Mouse (Mus musculus) left cerebral cortex, postnatal 10 days (tissue): ENCODE measurements at regions not wholly inside any gene's neighbourhood (a gene's known extent, or its start where the extent isn't known, plus 50 kb on each side); places are given as distances from the start of the nearest gene placed in this dataset.
A peak's percentile ranks its signal among the peaks of the same experiment; 100 is the strongest.

Source experiments
- DNase-seq, 2 experiments: peaks; one replicate each; pipeline ENCODE4 v3.0.0; 2021 to 2022; ENCODE audit warnings: low spot score in 2 of 2, mixed read lengths in 1 of 2; ENCODE audit errors: extremely low spot score in 1 of 2
- intact Hi-C: fragments of 180-260 bp; cut with DNase I; formaldehyde crosslinking; loops from one replicate; pipeline ENCODE4 v1.15.1; 2025

DNA sequence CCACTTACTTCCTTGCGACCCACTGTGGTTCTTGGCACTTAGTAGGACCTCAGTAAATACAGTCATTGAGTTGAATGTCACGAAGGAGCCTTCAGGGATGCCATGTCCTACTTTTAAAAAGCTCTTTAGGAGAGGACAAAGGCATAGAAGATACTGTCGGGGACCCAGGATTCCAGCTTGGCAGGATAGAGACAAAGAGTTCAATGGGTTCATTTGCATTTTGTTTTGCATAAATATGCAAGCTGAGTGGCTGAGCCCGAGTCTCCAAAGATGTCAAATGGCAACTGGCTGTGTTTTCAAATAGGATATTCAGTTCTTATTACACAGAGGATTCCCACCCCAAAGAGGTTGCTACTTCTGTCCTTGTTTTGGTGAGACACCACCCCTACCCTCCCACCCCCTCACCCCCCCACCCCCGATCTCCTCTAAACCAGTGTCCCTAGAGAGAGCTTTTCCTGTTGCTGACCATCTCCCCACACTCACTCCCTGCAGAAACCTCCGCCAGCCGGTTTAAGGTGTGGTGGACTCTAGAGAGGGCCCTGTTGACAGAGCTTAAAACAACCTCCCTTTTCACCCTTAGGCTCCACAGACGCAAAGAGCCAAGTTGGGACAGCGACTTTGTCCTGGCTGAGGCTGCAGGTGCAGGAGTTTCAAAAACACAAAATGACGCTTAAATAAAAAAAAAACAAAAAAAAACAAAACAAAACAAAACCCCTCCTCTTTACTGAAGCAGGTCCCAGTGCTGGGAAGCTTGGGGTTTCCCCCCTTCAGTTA lies 57.9 kb downstream of the Sox9 start:
- DNase-seq = no peak

DNA sequence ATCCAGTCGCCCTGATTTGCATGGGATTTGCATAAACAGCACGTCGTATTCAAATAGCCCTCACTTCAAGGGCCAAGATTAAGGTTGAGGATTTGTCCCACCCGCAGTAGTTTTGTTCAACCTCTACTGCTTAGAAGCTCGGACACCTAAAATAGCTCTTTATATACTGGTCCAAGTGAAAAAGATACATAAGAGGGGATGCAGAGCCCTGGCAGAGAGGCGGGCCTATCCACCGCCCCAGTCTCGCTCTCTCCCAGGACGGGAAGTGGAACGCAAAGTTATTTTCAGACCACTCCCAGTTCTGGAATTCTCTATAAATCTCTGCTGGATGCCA lies 58.4 kb downstream of the Sox9 start:
- DNase-seq = no peak
- intact Hi-C loops = no loop called here

More for the DNA sequence above, 57.9 kb downstream of the Sox9 start:
- intact Hi-C loops = no loop called here

DNA sequence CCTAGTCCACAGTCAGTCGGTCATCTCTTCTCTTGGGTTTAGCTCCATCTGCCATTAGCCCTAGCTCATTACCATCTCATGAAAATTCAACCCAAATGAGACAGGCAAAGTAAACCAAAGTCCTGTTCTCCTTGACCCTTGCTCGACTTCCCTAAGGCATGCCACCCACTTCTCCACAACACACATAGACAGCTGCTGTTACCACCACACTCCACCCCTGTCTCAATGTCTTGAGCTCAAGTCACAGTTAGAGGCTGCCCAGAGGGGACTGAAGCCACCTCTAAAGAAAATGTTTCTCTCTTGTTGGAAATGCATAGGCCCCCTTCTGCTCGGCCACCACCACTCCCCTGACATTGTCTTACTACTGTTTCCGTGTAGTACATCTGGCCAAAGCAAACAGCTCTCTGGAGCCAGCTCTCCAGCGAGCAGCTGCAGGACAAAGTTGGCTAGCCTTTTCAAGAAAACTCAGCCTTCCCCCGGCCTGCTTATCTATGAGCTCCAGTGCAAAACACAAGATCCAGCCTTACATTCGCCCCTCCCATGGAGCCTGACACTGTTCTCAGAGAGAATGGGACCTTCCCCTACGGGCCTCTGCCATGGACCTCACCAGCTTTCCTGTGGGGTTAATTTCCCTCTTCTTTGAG lies 62.4 kb downstream of the Sox9 start:
- intact Hi-C loops = no loop called here
- peak in 1 of 2 experiments; percentile 41 for DNase-seq

DNA sequence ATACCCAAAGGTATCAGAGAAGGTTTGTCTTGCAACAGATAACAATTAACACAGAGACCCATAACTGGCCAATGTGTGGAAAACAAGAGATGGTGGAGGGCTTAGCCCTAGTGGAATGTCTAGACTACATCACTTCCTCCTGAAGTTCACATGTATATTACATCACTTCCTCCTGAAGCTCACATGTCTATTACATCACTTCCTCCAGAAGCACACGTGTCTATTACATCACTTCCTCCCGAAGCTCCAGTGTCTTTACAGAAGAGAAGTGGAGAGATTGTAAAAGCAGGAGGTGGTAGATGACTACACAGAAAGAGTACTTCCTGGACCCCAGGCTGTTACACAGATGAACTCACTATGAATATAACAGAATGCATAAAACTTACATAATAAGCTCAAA lies 65.1 kb downstream of the Sox9 start:
- DNase-seq = no peak
- intact Hi-C loops = no loop called here

DNA sequence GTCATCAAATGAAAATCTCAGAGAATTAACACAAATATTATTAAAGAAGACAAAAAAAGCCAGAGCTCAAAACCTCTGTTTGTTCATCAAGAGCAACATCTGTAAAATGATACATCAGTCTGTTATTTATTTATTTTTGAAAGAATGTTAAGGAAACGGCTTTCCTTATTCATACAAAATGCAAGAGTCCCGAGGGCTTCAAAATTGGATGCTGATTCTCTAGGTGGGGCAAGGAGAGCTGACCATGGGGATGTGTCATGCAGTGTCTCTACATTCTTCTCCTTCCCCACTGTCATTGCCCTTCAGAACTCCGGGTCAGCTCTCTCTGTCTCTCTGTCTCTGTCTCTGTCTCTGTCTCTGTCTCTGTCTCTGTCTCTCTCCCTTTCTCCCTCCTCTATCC lies 65.8 kb downstream of the Sox9 start:
- no peak for DNase-seq
- intact Hi-C loops = no loop called here

DNA sequence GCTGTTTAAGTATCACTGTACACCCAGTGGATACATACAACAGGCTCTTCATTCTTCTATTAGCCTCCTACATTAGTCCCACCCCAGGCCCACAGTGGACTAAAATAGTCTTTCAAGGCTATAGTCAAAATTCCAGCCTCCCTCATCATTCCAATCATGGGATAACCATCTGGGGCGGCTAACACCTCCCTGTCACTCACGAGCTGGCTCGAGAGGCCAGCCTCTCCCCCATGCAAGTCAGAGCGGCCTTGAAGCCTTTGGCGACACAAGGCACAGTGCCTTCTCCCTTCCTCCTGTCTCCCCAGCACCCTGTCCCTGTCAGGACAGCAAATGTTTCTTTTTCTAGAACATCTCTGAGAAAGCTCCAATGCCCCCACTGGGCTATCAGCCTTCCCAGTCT lies 68.0 kb downstream of the Sox9 start:
- no peak for DNase-seq
- intact Hi-C loops = no loop called here

DNA sequence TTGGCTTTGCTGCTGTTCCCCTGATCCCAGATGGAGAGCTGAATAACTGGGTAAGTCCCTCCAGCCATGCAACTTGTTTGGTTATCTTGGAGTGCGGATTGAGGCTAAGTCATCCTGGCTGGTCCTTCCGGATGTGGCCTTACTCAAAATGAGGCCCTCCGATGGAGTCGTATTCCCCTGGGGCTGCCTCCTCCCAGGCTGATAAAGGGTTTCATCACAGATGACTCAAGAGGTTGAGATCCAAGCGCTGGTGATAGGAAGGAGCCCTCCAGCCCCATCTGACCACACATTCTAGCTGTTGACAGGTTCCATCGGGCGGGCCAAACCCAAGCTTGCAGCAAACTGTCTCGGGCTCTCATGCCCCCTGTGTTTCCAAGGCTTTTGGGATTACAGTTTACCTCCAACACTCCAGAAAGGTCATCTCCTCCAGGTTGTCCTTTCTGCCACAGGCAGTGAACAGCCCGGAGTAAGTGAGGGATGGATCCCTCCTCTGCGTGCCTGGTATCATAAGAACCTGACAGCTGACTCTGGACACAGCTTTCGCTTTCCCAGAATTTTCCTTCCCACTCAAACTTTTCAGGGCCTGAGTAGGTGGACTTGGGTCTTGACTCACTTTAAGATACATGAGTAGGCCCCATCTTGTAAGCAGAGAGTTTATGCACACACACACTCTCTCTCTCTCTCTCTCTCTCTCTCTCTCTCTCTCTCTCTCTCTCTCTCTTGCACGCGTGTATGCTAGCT lies 68.7 kb downstream of the Sox9 start:
- intact Hi-C loops = no loop called here
- DNase-seq = no peak

DNA sequence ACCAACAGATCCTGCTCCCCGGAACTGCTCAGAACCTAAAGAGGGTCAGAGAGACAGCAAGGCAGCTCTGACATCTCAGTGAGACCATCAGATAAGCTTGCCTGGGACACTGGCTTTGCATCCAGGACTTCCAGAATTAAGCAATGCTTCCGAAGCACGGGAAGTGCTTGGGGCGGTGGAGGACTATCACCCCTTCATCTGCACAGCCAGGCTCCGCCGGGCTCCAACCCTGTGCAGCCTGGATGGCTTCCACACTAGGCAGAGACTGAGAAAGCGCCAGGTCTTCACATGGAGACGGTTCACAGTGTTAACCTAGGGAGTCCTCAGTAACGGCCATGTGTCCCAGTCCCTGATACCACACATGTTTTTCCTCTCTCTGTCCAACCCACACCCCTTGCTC lies 69.3 kb downstream of the Sox9 start:
- intact Hi-C loops = no loop called here
- DNase-seq = no peak

DNA sequence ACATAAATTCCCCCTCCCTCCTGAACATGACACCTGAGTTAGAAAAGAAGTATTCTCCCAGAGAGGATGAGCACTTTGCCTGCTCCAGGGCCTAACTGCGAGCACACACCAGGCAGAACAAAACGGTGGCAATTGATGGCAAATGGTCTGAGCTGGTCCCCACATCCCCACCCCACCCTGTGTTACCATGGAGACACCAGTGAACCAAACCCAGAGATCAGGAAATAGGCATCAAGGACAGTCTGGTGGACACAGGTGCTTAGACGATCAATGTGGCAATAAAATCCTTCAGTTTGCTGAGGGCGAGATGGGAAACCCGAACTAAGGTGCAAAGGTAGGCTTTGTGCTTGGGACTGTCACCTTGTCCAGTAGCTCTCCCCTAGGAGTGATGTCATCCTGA lies 74.0 kb downstream of the Sox9 start:
- intact Hi-C loops = no loop called here
- no peak for DNase-seq

DNA sequence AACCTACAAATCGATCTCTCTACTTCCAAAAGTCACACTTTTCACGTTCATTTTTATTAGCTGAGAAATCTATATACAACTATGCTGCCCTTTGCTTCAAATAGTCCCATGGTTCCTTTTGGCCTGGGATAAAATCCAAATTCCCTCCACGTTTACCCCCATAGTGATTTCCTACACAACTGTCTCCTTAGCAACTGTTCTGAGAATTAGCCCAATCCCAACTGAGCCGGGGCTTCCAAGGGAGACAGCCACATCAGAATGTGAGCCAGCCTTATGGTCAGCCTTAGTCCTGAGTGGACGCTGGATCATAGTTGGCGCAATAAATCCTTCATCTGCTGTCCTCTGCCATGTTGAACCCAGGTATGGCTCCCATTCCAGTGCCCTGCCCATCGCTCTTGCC lies 77.3 kb downstream of the Sox9 start:
- DNase-seq = no peak
- intact Hi-C loops = no loop called here

DNA sequence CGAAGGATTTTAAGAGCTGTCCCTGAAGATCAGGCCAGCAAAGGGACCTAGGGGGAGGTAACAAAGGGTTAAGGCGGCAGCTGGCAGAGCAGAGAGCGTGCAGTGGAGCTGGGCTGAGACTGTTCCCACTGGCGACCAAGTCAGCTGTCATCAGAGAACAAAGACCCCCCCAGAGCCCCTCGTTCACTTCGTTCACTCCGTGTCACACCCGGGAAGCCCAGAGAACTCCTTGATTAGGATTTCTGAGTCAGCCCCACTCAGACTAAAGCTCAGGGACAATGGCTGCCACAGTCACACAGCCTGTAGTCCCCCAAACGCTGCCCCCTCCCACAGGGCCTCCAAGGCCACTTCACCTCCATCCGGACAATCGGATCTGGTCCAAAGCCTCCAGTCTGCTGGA lies 78.8 kb downstream of the Sox9 start:
- intact Hi-C loops = no loop called here
- no peak for DNase-seq

DNA sequence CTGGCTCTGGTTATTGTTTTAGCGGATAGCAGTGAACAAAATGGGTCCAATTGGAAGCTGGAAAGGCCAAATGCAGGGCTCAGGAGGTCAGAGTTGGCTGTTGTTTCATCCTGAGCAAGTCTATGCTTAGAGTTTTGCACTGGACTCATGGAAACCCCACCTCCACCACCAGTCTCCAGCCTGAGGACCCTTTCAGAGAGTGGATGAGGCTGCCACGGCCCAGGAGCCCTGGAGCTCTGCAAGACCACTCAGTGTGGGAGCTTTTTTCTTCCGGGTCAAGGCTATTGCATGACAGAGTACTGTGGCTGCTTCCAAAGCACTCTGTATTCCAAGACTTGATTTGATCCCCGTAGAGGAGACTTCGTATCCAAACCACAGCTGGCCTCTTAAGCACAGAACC lies 79.2 kb downstream of the Sox9 start:
- intact Hi-C loops = no loop called here
- no peak for DNase-seq

DNA sequence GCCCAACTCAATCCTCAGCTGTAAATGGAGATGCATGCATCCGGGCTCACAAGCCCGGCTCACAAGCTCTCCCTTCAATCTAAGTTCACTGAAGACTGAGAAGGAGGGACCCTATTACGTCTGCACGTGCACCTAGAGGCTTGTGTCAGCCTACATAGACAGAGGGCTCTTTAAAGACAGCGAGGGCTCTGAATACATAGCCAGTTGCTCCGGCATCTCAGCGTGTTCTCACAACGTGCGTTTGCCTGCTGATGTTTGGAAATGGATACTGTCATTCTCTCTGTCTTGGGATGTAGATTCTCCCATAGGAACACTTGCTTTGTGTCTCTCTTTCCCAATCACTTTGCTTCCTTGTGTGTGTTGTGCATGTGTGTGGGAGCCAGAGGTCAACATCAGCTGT lies 83.8 kb downstream of the Sox9 start:
- no peak for DNase-seq
- intact Hi-C loops = no loop called here

DNA sequence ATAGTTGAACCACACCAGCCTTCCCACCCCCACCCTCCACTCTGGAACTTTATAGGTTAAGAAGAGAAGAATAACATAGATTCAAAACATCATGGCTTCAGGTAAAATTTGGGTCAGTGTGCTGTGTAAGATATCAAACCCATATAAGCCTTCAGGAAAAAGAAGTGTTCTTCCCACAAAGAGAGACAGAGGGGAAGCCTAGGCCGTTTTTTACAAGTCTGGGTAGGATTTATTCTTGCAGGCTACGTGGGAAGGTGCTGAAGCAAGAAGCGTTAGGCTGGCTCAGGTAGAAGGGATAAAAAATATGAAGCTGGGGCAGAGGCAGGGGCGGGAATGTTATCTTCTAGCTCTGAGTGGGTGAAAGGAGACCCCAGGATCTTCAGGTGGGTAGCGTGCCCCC lies 87.5 kb downstream of the Sox9 start:
- DNase-seq = no peak

DNA sequence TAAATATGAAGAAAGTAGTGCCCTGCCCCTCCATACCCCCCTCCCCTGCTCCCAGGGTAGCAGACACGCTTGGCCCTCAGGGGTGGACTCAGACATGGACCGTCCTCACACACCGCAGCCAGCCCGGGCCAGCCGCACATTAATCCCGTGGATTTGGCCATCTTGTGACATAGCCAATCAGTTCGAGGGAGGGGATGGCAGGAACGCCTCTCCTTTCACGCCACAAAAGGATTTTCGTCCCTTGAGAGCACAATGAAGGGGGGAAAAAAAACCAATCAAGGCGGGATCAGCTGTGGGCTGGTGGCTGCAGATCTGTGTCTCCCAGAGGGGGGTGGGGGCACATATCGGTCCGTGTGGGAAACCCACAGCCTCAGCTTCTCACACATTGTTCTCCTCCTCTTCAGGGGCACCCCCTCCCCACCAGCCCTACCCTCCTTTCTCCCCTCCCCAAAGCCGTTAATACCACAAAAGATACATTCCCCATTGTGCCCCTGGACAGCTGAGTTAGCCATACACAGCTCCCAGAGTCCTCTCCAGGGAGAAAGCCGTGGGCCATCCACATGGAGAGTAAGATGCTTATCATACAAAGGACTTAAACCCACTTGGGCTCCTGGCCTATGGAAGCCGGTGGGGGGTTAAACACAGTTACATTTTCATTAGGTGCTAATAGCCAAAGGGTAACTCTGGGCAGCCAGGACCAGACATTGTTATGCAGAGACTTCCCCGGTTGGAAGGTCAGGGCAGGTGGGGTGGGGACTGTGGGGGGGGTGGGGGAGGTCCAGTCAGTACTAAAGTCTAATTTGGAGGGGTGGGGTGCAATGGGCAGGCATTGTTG lies 88.4 kb downstream of the Sox9 start:
- intact Hi-C loops = no loop called here
- DNase-seq = peak; percentile 5 to 31

More for the DNA sequence above, 87.5 kb downstream of the Sox9 start:
- intact Hi-C loops = no loop called here

DNA sequence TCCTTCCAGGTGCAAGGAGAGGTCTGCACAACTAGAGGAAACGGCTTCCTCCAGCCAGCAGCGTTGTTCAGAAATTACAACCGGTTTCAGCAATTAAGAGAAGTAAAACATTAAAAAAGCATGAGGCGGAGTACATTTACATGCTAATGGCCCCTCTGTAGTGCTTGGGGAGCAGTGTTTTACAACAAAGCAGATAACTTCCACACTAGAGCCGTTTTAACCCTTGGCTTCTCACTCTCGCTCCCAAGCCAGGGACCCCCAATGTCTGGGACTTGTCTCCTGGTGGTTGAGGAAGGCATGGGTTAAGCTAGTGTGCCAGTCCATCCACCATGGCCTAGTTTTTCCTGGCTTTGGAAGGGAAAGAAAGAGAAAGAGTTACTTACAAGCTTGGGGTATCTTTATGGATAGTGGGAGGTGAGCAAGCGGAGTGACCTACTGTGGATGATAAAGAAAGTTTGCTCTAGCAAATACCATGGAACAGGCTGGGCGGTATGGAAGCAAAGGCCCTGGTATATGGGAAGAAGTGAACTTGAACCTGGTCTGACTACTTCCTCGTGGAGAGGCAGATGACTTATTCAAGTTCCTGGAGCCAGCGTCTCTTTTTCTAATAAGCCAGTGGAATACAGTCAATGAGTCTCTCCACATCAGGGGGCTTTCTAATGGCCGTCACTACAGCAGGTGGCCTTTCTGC lies 90.8 kb downstream of the Sox9 start:
- no peak for DNase-seq
- intact Hi-C loops = no loop called here

DNA sequence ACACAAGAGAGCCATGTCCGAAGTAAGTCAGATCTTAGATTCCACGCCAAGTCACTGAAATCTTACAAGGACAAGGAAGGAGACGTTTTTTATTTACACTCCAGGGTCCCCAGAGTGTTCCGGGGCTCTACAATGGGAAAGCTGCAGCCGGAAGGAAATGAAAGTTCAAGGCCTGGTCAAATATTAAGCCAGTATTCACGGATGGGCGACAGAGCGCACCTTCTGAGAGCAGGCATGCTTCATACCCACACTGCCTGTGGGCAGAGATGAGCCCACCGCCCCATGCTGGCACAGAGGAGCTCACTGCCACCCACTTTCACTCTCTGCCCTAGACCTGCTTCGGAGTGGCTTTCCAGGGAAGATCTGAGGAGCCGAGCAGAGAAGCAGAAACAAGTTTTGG lies 92.2 kb downstream of the Sox9 start:
- no peak for DNase-seq
- intact Hi-C loops = no loop called here

DNA sequence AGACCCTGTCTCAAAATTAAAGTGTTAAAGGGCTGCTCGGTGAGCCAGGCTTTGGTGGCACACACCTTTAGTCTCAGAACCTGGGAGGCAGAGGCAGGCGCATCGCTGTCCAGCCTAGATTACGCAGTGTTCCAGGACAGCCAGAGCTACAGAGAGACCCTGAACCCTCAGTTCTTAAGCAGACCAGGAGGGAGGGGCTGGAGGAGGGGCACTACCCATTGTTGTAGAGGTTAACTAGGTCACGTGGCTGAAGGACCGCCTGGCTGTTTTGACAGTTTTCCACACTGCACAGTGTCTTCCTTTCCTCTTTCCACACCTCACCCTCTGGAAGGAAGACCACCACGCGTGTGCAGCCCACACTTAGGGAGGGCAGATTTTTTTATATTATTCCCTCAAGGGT lies 94.2 kb downstream of the Sox9 start:
- intact Hi-C loops = no loop called here
- no peak for DNase-seq

DNA sequence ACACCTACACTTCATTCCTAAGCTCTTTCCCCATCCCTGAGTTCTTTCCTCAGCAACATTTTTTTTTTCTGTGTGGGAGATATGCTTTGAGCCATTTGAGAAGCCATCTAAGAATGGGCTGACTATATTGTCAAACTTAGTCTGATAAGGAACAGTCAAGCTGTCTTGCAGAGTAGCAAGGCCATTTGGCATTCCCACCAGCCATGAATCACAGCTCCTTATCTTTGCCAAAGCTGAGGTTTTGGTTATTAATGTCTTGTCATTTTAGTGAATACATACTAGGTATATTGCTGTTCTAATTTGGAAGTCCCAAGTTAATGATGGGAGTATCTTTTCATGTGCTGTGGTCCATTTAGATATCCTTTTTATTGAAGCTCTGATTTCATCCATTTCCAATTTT lies 96.4 kb downstream of the Sox9 start:
- intact Hi-C loops = no loop called here

More for the DNA sequence above, 96.4 kb downstream of the Sox9 start:
- DNase-seq = no peak
